Mouse (Mus musculus): ENCODE results near the gene Megf11.

- TF ChIP-seq CTCF (IDR thresholded peaks at IDR 0.05; ENCODE audit: low read depth, low read length) (no peak), GATA1 (IDR thresholded peaks at IDR 0.05; ENCODE audit: borderline replicate concordance, low read length) (no peak), POLR2AphosphoS5 (IDR thresholded peaks at IDR 0.05; ENCODE audit: insufficient replicate concordance, low read depth, low read length) (no peak)
Observed at GRCm38 (mm10) chr9:64504456-64504855, 119.0 kb downstream of the Megf11 start.

Data from G1E (cell line).